Mouse (Mus musculus): ENCODE measurements around the gene Vps51. TPM values are rescaled to one million over a fixed set of nuclear protein-coding genes. Genes with fewer than 3 reads are reported as not detected.

Gene Vps51
- total and polyA plus RNA-seq, 2 experiments from 2014 or later = 93.7 to 96.8 TPM

GRCm38 (mm10) chr19:6061021-6061533, 16.0 kb downstream of the Vps51 start, which contains the start of gene Znhit2:
Gene Znhit2 (plus strand): TSS chr19:6061192.
- WGBS = 2% methylated on average over 48 of the region's 58 CpGs
- H3K9me3 ChIP-seq (ENCODE audit: low read length) = no peaks in the 10 kb centered on the region
- H3K4me1 ChIP-seq (ENCODE audit: insufficient read depth) = peaks cover 13% of the 10 kb centered on the region
- no peaks in the 10 kb centered on the region for H3K27me3 ChIP-seq (ENCODE audit: insufficient read depth, low read length)
- peak within 1 kb of the TSS; percentile 86 for H3K27ac ChIP-seq (ENCODE audit: low read depth, low read length)
- peak within 1 kb of the TSS; percentile 57 for H3K4me3 ChIP-seq (ENCODE audit: low read depth, low read length)
- 0 out of 2 replicates have a peak, but pooled peaks cover 5% of the 10 kb centered on the region for H3K36me3 ChIP-seq (ENCODE audit: insufficient read depth)
- peak within 1 kb of the TSS; percentile 99 for H3K4me2 ChIP-seq (ENCODE audit: low read depth)
- DNase-seq (peak; percentile 96), ATAC-seq (peak; percentile 88)
- peak; percentile 45 for TF ChIP-seq CTCF (IDR thresholded peaks at IDR 0.05; ENCODE audit: low read depth)
- peak within 1 kb of the TSS; percentile 93 for H3K9ac ChIP-seq

- 81% methylated on average over 5 of the region's 5 CpGs for WGBS
- no peak overlapping the region for H3K4me3 ChIP-seq (ENCODE audit: low read depth, low read length)
- H3K4me1 ChIP-seq (ENCODE audit: insufficient read depth) = peaks cover 9% of the 10 kb centered on the region
- no peak for TF ChIP-seq CTCF (IDR thresholded peaks at IDR 0.05; ENCODE audit: low read depth)
- no peaks in the 10 kb centered on the region for H3K9me3 ChIP-seq (ENCODE audit: low read length)
- H3K9ac ChIP-seq = no peak overlapping the region
- peaks cover 20% of the 10 kb centered on the region for H3K36me3 ChIP-seq (ENCODE audit: insufficient read depth)
- no peak overlapping the region for H3K27ac ChIP-seq (ENCODE audit: low read depth, low read length)
- peak overlapping the region; percentile 88 for H3K4me2 ChIP-seq (ENCODE audit: low read depth)
- H3K27me3 ChIP-seq (ENCODE audit: insufficient read depth, low read length) = no peaks in the 10 kb centered on the region
- ATAC-seq (no peak), DNase-seq (no peak)
Measured at GRCm38 (mm10) chr19:6058966-6059365, 18.1 kb downstream of the Vps51 start.

- H3K36me3 ChIP-seq (ENCODE audit: insufficient read depth) = peaks cover 24% of the 10 kb centered on the region
- H3K4me3 ChIP-seq (ENCODE audit: low read depth, low read length) = peak overlapping the region; percentile 91
- H3K9me3 ChIP-seq (ENCODE audit: low read length) = no peaks in the 10 kb centered on the region
- no peak for TF ChIP-seq CTCF (IDR thresholded peaks at IDR 0.05; ENCODE audit: low read depth)
- H3K9ac ChIP-seq = peak overlapping the region; percentile 94
- no peak overlapping the region for H3K27ac ChIP-seq (ENCODE audit: low read depth, low read length)
- ATAC-seq (no peak), DNase-seq (no peak)
- H3K27me3 ChIP-seq (ENCODE audit: insufficient read depth, low read length) = no peaks in the 10 kb centered on the region
- WGBS = 37% methylated on average over 5 of the region's 5 CpGs
- peak overlapping the region; percentile 88 for H3K4me2 ChIP-seq (ENCODE audit: low read depth)
- H3K4me1 ChIP-seq (ENCODE audit: insufficient read depth) = peaks cover 9% of the 10 kb centered on the region
Measured at GRCm38 (mm10) chr19:6058513-6058912, 18.5 kb downstream of the Vps51 start.

- Histone ChIP-seq H3K9ac (peak within 1 kb of the TSS; percentile 94), H3K4me1 (ENCODE audit: insufficient read depth) (peaks cover 8% of the 10 kb centered on the region), H3K4me2 (ENCODE audit: low read depth) (peak within 1 kb of the TSS; percentile 88), H3K4me3 (ENCODE audit: low read depth, low read length) (peak within 1 kb of the TSS; percentile 91), H3K27ac (ENCODE audit: low read depth, low read length) (peak within 1 kb of the TSS; percentile 80), H3K36me3 (ENCODE audit: insufficient read depth) (peaks cover 34% of the 10 kb centered on the region), H3K27me3 (ENCODE audit: insufficient read depth, low read length) (no peaks in the 10 kb centered on the region), H3K9me3 (ENCODE audit: low read length) (no peaks in the 10 kb centered on the region)
- ATAC-seq (peak; percentile 89), DNase-seq (peak; percentile 100)
- TF ChIP-seq CTCF (IDR thresholded peaks at IDR 0.05; ENCODE audit: low read depth) = no peak
- 3% methylated on average over 62 of the region's 63 CpGs for WGBS
Measured at GRCm38 (mm10) chr19:6057313-6058096, 19.5 kb downstream of the Vps51 start, which contains the start of the genes Mrpl49 and Fau. Gene Mrpl49 (minus strand): TSS chr19:6057785. Gene Fau (plus strand): TSS chr19:6057844.

- WGBS = 42% methylated on average over 4 of the region's 4 CpGs
- Histone ChIP-seq H3K27ac (ENCODE audit: low read depth, low read length) (no peak overlapping the region), H3K9me3 (ENCODE audit: low read length) (no peaks in the 10 kb centered on the region), H3K4me2 (ENCODE audit: low read depth) (peak overlapping the region; percentile 88), H3K4me1 (ENCODE audit: insufficient read depth) (0 out of 2 replicates have a peak, but pooled peaks cover under 1% of the 10 kb centered on the region), H3K4me3 (ENCODE audit: low read depth, low read length) (peak overlapping the region; percentile 91), H3K9ac (0 out of 2 replicates have a peak overlapping the region, but pooled peaks have one; percentile 94), H3K27me3 (ENCODE audit: insufficient read depth, low read length) (no peaks in the 10 kb centered on the region), H3K36me3 (ENCODE audit: insufficient read depth) (peaks cover 42% of the 10 kb centered on the region)
- ATAC-seq (no peak), DNase-seq (no peak)
- TF ChIP-seq CTCF (IDR thresholded peaks at IDR 0.05; ENCODE audit: low read depth) = no peak
Measured at GRCm38 (mm10) chr19:6056696-6057095, 20.3 kb downstream of the Vps51 start.

GRCm38 (mm10) chr19:6054296-6054695, 22.7 kb downstream of the Vps51 start:
- WGBS = 95% methylated on average over 5 of the region's 5 CpGs
- TF ChIP-seq CTCF (IDR thresholded peaks at IDR 0.05; ENCODE audit: low read depth) = no peak
- H3K4me2 ChIP-seq (ENCODE audit: low read depth) = no peak overlapping the region
- no peak overlapping the region for H3K9ac ChIP-seq
- DNase-seq = no peak
- H3K9me3 ChIP-seq (ENCODE audit: low read length) = no peaks in the 10 kb centered on the region
- H3K4me3 ChIP-seq (ENCODE audit: low read depth, low read length) = no peak overlapping the region
- no peaks in the 10 kb centered on the region for H3K4me1 ChIP-seq (ENCODE audit: insufficient read depth)
- H3K27me3 ChIP-seq (ENCODE audit: insufficient read depth, low read length) = no peaks in the 10 kb centered on the region
- no peak for ATAC-seq
- H3K27ac ChIP-seq (ENCODE audit: low read depth, low read length) = no peak overlapping the region
- H3K36me3 ChIP-seq (ENCODE audit: insufficient read depth) = peaks cover 61% of the 10 kb centered on the region

- ATAC-seq = no peak
- no peak overlapping the region for H3K4me2 ChIP-seq (ENCODE audit: low read depth)
- no peak overlapping the region for H3K9ac ChIP-seq
- H3K27ac ChIP-seq (ENCODE audit: low read depth, low read length) = no peak overlapping the region
- H3K4me3 ChIP-seq (ENCODE audit: low read depth, low read length) = no peak overlapping the region
- no peak for TF ChIP-seq CTCF (IDR thresholded peaks at IDR 0.05; ENCODE audit: low read depth)
- peaks cover 70% of the 10 kb centered on the region for H3K36me3 ChIP-seq (ENCODE audit: insufficient read depth)
- DNase-seq = no peak
- WGBS = 87% methylated on average over 7 of the region's 7 CpGs
- H3K27me3 ChIP-seq (ENCODE audit: insufficient read depth, low read length) = no peaks in the 10 kb centered on the region
- peaks cover 6% of the 10 kb centered on the region; the same call in 1 of the 2 replicates for H3K4me1 ChIP-seq (ENCODE audit: insufficient read depth)
- no peaks in the 10 kb centered on the region for H3K9me3 ChIP-seq (ENCODE audit: low read length)
Measured at GRCm38 (mm10) chr19:6052516-6052915, 24.5 kb downstream of the Vps51 start.

Data from forebrain, postnatal 0 days (tissue).